Mouse (Mus musculus) megakaryocyte, embryonic 14.5 days (primary cell): ENCODE results near the gene Cdk6.

Experiments used
- FLI1 ChIP-seq: IDR thresholded peaks from 2 replicates; pipeline ENCODE4 v1.6.1; 2012; ENCODE audit warnings: low read length, inconsistent platforms, mixed read lengths
- GATA1 ChIP-seq: IDR thresholded peaks from 3 replicates; pipeline ENCODE4 v1.6.1; 2012; ENCODE audit warnings: mixed read lengths, low read length, inconsistent platforms, borderline replicate concordance

GRCm38 (mm10) chr5:3385078-3385477 is 43.8 kb downstream of the Cdk6 start:
- TF ChIP-seq GATA1: no peak
- TF ChIP-seq FLI1: no peak
